Mouse (Mus musculus) kidney, adult 11 months (tissue): ENCODE data around the gene Vmp1.

Experiments
- DNase-seq: peaks from one replicate; pipeline ENCODE4 v3.0.0; 2022

The Vmp1 gene

DNA sequence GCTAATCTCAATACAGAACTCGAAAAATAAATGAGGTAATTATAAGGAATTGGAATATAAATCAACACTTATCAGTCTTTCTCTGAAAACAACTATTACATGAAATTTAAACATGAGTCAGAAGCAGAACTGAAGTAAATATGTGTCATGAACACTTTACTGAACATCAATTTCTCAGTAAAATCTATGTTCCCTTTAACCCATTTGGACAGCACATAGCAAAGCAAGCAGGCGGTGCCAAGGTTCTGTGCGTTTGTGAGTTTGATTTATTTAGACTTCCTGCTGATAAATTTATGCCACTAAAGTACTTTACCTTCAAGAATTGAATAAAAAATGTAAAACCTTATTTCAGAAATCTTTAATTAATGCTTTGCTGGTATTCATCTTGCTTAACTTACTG is 54.2 kb downstream of the Vmp1 start:
- no peak for DNase-seq

DNA sequence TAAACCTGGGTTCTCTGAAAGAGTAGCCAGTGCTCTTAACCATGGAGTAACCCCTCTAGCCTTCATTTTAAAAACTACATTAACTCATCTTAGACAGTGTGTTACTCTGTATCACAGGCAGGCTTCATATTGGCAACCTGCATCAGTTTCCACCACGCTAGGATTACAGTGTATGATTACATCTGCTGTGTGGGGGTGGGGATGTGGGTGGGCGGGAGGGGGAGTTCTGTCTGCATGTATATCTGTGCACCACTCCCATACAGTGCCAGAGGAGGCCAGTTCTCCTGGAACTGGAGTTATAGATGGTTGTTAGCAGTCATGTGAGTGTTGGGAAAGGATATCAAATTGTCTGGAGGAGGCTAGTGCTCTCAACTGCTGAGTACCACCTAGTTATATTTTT is 55.2 kb downstream of the Vmp1 start:
- DNase-seq, result no peak

- DNase-seq, result no peak
These were observed 56.0 kb downstream of the Vmp1 start for GRCm38 (mm10) chr11:86627649-86628048.

DNA sequence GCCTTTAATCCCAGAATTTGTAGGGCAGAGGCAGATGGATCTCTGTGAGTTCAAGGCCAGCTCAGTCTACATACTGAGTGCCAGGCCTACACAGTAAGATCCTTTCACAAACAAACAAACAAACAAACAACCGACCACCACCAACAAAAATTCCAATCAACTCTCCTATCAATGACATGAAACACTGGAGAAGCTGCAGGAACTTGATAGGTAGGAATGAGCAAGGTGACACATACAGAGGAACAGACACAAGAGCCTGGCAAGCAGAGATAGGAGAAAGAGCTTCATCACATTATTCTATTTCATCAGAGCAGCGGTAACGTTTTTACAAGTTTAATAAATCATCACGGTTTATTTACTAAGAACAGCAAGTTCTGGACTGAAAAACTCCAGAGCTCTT is 56.9 kb downstream of the Vmp1 start:
- DNase-seq, result no peak

DNA sequence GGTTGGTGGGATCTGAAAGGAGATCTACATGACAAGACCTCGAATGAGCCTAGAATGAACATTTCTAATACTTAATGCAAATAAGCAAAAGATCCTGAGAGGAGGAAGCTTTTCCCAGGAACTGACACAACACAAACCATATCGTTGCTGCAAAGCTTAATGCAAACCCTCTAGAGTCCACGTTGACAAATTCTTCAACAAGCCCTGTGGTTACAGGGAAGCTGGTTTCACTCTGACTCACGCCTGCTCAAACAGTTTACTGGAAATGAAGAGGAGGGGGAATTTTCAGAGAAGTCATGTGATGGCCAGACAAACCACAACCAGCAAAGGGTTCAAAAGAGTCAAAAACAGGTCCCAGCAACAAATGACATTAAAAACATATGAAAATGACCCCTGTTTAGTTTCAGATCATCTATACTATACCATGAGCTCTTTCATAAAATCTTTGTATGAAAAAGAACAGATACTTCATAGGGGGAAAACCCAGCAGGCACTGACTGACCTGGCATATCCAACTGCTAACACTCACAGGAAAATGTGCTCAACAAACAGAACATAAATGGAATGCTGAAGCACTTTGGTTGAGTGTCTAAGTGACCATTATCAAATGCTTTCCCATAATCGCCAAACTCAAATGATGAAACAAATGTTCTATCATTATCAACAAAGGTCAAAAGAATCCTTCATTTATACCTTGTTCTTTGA is 59.2 kb downstream of the Vmp1 start:
- no peak for DNase-seq

GRCm38 (mm10) chr11:86623402-86624010 is 60.1 kb downstream of the Vmp1 start:
- DNase-seq, result no peak

DNA sequence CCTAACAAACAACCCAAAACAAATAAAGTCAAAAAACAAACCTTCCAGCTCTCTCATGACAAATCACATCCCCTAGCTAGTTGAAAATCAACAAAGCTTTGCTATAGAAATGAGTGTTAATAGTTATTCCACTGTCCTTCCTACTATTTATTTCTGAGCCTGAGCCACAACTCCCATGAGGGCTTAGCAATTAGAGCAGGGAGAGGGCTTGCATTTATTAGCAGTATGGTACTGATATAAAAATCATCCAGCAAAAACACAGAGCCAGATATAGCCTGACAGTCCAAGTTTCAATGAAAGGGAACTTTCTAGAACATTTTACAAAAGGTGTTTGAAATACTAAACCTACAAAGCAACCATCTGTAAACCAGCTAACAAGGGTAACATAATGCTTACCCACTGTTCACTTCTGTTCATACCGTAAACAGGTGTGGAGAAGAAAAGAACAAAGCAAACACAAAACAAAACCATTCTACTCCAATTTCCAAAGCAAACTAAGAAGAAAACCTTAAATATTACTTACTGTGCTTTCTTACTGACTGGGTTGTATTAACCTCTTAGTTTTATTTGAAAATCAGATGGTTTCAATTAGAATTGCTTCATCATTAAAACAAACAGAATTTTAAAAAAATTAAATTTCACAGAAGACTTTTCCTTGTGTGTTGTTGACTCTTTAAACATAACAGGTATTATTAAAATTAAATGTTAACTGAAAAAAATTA is 61.3 kb downstream of the Vmp1 start:
- no peak for DNase-seq

- no peak for DNase-seq
These were observed 62.5 kb downstream of the Vmp1 start for GRCm38 (mm10) chr11:86621139-86621538.

- DNase-seq, result no peak
These were observed 64.9 kb downstream of the Vmp1 start for GRCm38 (mm10) chr11:86618548-86619335.

- no peak for DNase-seq
These were observed 69.0 kb downstream of the Vmp1 start for GRCm38 (mm10) chr11:86614607-86615006.

DNA sequence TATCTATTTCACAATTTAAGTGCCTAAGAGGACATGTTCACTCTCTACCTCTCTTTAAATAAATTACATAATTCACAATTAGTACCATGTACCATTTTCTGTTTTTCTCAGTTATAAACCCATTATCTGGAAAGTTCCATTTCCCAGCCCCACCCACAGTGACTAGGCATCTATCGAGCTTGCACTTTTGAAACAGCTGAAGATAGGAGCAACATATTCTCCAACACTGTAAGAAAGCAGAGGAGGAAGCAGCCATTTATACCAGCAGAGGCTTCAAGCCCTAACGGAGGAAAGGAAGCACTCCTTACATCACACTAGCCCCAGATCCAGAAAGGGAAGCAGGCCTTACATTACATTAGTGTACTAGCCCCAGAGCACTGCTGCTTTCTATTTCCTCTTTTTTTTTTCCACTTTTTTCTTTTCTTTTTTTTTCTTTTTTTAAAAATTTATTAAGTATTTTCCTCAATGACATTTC is 69.5 kb downstream of the Vmp1 start:
- no peak for DNase-seq

GRCm38 (mm10) chr11:86611991-86612390 is 71.6 kb downstream of the Vmp1 start:
- DNase-seq, result no peak

DNA sequence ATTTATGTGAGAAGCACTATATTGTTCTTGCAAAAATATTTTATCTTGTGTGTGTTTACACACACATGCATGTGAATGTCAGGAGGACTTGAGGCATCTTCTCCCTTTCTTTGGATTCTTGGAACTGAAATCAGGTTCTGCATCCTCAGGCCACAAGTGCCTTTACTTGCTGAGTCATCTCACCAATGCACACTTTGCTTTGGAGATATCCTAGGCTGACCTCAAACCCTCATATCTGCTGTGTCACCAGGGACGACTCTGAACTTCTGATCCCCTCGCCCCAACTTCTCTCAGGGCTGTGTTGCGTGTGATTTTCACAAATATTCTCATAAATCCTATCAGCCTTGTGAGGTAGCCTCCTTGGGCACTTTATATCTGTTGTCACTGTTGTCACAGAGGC is 73.4 kb downstream of the Vmp1 start:
- no peak for DNase-seq

DNA sequence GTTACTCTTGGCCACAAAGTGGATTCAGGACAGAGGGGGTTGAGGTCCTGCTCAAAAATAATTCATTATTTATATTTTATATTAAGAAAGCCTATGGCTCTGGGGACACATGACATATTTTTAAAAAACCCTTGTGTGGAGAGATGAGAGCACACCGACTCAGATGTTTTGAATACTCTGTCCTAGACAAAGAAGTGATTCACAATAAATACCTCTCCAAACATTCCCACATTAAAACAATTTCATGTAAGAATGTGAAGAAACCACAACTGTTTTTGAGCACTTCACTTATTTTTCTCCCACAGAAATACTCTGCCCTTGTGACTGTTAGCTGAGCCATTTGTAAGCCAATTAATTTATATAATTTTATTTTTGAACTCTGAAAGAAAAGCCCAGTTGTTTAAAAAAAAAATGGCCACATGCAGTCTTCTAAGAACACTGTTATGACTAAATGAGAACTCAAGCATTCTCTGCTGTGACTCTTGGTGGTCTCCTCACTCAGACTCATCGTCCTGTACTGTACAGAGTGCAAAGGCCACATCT is 75.8 kb downstream of the Vmp1 start:
- no peak for DNase-seq

DNA sequence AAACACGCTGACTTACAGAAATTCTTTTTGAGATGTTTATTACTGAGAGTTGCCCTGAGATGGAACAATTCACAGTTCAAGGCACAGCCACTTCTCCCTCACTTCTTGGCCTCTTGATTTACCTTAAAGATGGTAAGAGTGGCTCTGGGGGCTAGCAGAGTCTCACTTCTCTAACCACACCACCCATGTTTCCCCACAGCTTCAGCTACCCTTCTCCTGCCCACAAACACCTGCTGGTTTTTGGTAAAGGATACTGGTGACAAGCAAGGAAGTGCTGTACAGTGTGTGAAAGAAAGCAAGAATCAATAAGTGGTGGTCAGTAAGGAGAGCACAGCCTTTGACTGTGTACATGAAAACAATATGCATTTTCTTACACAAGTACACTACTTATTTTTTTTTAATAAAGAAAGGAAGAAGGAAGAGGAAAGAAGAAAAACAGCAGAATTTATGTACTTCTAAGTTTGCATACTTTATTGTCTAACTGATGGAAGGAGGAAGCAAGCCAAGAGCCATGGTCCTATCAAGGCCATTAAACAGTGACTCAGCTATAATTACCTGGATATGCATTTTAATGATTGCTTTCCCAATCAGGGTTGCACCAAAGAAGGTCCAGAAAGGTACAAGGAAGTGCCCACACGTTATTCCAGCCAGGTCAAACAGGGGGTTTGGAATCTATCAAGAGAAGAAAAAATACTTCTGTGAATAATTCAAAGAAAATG is 76.9 kb downstream of the Vmp1 start:
- no peak for DNase-seq

DNA sequence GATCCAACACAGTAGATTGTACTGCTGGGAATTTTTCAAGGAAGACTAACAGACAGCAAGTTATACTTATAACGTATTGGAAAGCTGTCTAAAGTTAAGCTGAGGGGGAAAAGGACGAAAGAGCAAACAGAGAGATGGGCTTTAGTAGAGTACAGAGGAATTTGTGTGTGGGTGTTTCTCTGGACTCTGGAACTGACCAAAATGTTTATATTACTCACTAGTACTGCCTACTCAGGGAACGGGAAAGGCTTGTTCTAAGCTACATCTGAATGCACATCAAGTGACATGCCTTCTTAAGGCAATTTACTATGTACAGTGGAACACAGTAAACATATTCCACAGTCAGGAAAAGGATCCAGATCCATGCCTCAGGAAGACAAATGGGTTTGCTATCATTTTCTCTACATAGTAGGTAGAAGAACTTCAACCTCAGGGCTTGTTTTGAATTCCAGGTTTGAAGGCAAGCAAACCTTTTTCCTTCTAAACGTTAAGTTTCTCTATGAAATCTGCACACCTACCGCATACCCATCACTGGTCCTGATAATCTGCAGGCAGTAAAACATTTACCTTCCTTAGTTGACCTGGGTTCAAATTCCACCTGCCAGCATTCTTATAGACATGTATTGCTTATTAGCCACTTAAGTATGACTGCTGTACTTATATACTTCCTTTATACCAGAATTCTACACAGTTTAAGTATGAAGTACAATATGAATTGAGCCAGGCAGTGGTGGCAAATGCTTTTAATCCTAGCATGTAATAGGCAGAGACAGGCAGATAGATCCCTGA is 78.7 kb downstream of the Vmp1 start:
- DNase-seq, result no peak

DNA sequence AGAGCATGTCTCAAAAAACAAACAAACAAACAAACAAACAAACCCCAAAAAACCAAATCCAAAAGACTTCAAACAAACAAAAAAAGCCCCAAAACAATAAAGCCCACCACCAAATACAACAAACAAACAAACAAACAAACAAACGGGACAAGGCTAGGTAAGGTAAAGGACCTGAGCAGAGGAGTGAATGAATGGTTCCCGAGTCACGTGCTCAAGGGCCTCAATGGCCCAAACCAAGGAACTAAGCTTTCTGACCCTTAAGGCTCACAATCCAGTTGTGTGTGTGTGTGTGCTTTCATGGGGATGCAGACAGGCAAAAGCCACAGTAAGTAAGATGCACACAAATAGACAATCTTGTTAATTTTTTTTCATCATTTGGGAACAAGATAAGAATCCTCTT is 79.3 kb downstream of the Vmp1 start:
- DNase-seq, result no peak

GRCm38 (mm10) chr11:86603719-86604118 is 79.9 kb downstream of the Vmp1 start:
- no peak for DNase-seq

DNA sequence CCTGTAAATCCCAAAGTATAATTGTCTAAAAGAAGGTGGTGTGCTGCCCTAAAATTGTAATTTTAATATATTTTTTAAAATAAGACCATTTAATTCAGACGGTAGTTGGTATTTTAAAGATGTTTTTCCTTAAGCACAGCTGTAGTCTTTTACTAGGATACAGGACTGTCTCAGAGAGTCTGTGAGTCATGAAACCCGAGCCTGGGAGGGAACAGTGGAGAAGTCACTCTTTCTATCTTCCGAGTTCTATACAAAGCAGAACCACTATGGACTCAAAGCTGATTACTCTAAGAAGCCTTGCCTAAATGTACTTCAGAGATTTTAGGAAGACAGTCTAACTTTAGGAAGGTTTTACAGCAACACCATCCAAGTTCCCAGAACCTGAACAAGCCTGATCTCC is 81.5 kb downstream of the Vmp1 start:
- no peak for DNase-seq

GRCm38 (mm10) chr11:86600209-86600557 is 83.5 kb downstream of the Vmp1 start:
- DNase-seq, result no peak

GRCm38 (mm10) chr11:86599378-86600208 is 84.0 kb downstream of the Vmp1 start:
- no peak for DNase-seq
